Mouse (Mus musculus): ENCODE results near the gene Ldb1. TPM values are rescaled to one million over a fixed set of nuclear protein-coding genes. Genes with fewer than 3 reads are reported as not detected.

Gene Ldb1
- polyA plus RNA-seq, 1 experiment from 2014 or later: 93.9 TPM

DNA sequence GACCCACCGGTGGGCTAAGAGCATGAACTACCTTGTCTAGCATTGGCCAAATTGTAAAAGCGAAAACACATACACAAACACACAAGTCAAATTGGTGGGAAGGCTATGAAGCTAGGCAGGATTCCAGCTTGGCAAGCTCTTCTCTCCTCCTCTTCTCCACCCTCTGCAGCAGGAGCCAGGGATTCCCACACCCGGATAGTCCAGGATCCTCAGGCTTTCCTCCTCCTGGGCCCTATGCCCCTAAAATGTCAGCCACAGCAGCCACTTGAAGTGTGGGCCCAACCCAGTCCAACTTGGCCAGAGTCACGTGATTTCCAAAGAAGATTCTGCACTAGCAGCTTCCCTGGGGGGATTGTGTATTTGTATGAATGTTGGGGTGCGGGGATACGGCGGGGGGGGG is 1.6 kb downstream of the Ldb1 start:
- ATAC-seq (ENCODE audit: low FRiP score): no peak
- H3K4me2 ChIP-seq: peak overlapping the region; percentile 92
- peak overlapping the region; percentile 99 for H3K27ac ChIP-seq (replicated peaks)
- no peaks in the 10 kb centered on the region for H3K27me3 ChIP-seq (replicated peaks)
- WGBS: 60% methylated on average over 7 of the region's 7 CpGs
- H3K4me3 ChIP-seq (replicated peaks): peak overlapping the region; percentile 97
- peak overlapping the region; percentile 96 for H3K9ac ChIP-seq (replicated peaks)
- H3K36me3 ChIP-seq: no peaks in the 10 kb centered on the region
- peaks cover 70% of the 10 kb centered on the region for H3K4me1 ChIP-seq
- no peaks in the 10 kb centered on the region for H3K9me3 ChIP-seq (replicated peaks)

DNA sequence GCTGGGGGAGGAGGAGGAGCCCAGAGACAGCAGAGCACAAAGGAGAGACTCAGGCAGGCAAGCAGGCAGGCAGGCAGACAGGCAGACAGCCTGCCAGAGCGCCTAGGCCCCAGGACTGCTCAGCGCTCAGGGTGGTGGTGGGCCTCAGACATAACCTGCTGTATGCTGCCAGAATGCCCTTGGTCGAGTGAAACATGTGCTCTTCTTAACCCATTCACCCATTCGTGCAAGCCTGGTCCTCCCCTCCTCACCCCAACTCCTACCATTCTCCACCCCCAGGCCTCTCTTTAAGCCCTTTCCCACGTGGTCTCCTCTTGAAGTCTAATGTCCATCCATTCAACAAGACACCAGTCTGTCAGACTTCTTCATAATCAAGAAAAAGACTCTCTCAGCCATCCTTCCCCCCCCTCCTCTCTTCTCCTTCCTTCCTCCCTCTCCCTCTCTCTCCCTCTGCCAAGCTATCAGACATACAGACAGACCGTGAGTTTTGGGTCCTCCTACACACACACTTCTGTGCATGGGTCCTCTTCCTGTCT is 2.5 kb downstream of the Ldb1 start:
- H3K36me3 ChIP-seq: no peaks in the 10 kb centered on the region
- peaks cover 78% of the 10 kb centered on the region for H3K4me1 ChIP-seq
- H3K4me2 ChIP-seq: peak overlapping the region; percentile 92
- peak overlapping the region; percentile 99 for H3K27ac ChIP-seq (replicated peaks)
- no peaks in the 10 kb centered on the region for H3K9me3 ChIP-seq (replicated peaks)
- ATAC-seq (ENCODE audit: low FRiP score): no peak
- no peaks in the 10 kb centered on the region for H3K27me3 ChIP-seq (replicated peaks)
- H3K4me3 ChIP-seq (replicated peaks): peak overlapping the region; percentile 97
- H3K9ac ChIP-seq (replicated peaks): peak overlapping the region; percentile 96
- 2% methylated on average over 6 of the region's 6 CpGs for WGBS

DNA sequence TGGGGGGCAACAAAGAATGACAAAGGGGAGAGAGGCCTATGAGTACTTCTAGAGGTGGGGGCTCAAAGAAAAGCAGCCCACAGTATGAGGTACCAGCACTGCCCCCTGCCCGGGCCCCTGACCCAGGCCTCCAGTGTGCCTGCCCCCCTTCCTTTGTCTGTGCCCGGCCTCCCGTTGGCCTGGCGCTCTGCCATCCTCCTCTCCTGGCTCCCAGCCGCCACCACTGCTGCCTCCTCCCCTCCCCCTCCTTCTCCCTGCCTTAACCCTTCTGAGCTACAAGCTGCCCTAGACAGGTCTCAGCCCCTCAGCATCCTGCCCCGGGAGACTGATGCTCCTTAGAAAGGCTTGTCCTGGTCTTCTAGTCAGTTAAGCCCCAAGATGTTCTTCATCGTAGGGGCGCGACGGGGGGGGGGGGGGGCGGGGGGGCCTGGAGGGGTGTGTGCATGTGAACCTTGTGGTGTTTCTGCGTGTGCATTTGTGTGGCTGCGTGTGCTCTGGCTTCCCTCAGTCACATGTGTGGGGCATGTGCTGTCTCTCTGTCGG is 3.0 kb downstream of the Ldb1 start:
- Histone ChIP-seq H3K9me3 (replicated peaks) (no peaks in the 10 kb centered on the region), H3K9ac (replicated peaks) (peak overlapping the region; percentile 96), H3K27ac (replicated peaks) (peak overlapping the region; percentile 99), H3K36me3 (no peaks in the 10 kb centered on the region), H3K4me2 (peak overlapping the region; percentile 92), H3K4me3 (replicated peaks) (peak overlapping the region; percentile 97), H3K27me3 (replicated peaks) (no peaks in the 10 kb centered on the region), H3K4me1 (peaks cover 82% of the 10 kb centered on the region)
- ATAC-seq (ENCODE audit: low FRiP score): no peak
- WGBS: 0% methylated on average over 11 of the region's 14 CpGs

DNA sequence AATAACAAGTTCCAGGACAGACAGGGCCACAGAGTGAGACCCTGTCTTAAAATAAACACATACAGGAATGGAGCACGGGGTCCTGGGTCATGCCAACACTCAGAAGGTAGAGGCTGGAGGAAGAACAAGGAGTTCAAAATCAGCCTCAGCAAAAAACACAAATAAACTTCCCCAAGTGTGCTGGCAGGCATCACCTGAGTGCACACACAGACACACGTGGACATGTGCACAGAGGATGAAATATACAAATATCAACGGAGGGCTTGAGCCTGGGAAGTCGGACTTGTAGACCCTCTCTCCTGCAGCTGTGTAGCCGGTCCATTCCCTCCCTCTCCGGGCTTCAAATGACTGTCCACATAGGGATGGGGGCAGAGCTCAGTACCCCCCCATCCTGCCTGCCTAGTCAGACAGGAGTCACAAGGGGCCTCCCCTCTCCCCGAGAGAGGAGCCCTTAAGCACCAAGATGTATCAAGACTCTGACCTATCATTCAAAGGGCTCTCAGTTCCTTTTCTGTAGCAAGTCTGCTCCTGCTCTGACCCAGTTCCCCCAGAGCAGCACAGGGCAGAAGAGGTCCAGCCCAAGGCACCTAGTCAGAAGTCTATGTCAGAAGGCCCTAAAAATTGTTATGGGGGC is 3.6 kb downstream of the Ldb1 start:
- ATAC-seq (ENCODE audit: low FRiP score): no peak
- WGBS: 12% methylated on average over 7 of the region's 7 CpGs
- Histone ChIP-seq H3K27ac (replicated peaks) (peak overlapping the region; percentile 99), H3K4me3 (replicated peaks) (peak overlapping the region; percentile 97), H3K9me3 (replicated peaks) (no peaks in the 10 kb centered on the region), H3K4me2 (peak overlapping the region; percentile 92), H3K4me1 (peaks cover 82% of the 10 kb centered on the region), H3K27me3 (replicated peaks) (no peaks in the 10 kb centered on the region), H3K9ac (replicated peaks) (peak overlapping the region; percentile 96), H3K36me3 (no peaks in the 10 kb centered on the region)

DNA sequence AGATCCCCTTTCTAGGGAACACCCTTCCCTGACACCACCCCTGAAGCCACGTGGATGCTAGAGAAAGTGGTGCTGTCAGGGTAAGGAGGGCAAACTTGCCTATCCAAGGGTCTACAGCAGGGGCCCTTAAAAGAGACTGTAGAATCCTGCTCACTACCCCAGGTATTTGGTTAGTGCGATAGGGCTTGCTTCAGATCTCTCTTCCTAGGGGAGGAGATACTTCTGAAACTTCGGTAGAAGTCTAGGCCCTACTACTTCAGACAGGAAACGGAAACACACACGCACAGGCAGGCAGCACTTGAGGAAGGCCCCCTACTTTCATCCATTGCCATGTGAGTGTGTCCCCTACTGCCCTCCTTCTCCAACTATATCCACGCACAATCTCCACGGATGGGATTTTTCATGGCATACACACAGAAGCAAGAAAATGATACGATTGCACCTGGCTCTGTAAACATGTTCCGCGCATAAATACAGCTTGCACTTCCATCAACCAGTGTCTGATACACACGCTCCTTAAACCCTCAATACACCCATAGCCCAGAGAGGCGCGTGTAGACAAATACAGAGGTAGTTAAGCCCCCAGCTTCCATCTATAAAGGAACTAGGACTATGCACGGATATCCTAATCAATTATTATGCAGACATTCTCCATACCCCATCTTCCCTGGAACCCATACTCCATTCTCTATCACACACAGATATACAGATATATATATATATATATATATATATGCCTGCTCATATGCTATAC is 4.7 kb downstream of the Ldb1 start:
- no peaks in the 10 kb centered on the region for H3K27me3 ChIP-seq (replicated peaks)
- H3K4me1 ChIP-seq: peaks cover 80% of the 10 kb centered on the region
- H3K9me3 ChIP-seq (replicated peaks): no peaks in the 10 kb centered on the region
- 42% methylated on average over 14 of the region's 14 CpGs for WGBS
- H3K4me3 ChIP-seq (replicated peaks): peak overlapping the region; percentile 73
- H3K9ac ChIP-seq (replicated peaks): peak overlapping the region; percentile 79
- no peak for ATAC-seq (ENCODE audit: low FRiP score)
- peak overlapping the region; percentile 88 for H3K27ac ChIP-seq (replicated peaks)
- H3K36me3 ChIP-seq: peaks cover 8% of the 10 kb centered on the region
- H3K4me2 ChIP-seq: peak overlapping the region; percentile 92

DNA sequence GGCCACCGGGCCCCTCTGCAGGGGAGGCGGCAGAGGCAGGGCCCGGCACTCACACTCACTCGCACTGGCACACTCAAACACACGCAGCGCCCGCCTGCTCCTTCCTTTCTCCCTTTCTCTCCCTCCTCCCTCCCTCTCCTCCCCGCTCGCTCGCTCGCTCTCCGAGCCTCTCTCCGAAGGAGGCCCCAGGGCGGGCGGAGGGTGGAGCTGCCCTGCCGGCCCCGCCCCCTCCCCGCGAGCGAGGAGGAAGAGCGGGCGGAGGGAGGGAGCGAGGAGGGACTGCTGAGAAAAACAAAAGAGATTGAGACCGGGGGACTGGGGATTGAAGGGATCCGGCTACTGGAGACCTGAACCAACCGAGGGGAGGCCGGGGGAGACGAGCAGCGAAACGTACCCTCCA is 5.5 kb downstream of the Ldb1 start:
- no peaks in the 10 kb centered on the region for H3K27me3 ChIP-seq (replicated peaks)
- peak overlapping the region; percentile 79 for H3K9ac ChIP-seq (replicated peaks)
- 3% methylated on average over 29 of the region's 30 CpGs for WGBS
- ATAC-seq (ENCODE audit: low FRiP score): peak; percentile 77
- H3K27ac ChIP-seq (replicated peaks): peak overlapping the region; percentile 88
- peaks cover 80% of the 10 kb centered on the region for H3K4me1 ChIP-seq
- H3K36me3 ChIP-seq: peaks cover 17% of the 10 kb centered on the region
- H3K4me3 ChIP-seq (replicated peaks): peak overlapping the region; percentile 73
- H3K4me2 ChIP-seq: peak overlapping the region; percentile 92
- no peaks in the 10 kb centered on the region for H3K9me3 ChIP-seq (replicated peaks)

DNA sequence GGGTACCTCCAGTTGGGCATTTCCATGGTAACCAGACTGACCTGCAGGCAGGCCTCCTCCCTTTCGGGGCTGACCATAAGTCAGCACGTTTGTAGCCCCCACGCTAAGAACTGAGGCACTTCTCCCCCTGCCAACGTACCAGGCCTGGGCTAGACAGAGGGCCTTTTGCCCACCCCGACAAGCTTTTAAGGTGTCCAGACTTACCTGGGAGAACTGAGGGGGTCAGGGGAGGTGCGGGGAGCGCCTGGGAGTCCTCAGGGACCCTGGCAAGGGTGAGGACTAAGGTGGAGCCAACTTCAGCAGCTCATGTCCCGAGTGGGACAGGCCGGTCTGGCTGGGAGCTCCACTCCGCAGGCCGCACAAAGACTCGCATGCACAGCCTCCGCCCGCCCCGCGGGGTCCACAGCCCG is 6.2 kb downstream of the Ldb1 start:
- Histone ChIP-seq H3K9ac (replicated peaks) (peak overlapping the region; percentile 79), H3K27ac (replicated peaks) (peak overlapping the region; percentile 88), H3K4me1 (peaks cover 75% of the 10 kb centered on the region), H3K27me3 (replicated peaks) (no peaks in the 10 kb centered on the region), H3K9me3 (replicated peaks) (no peaks in the 10 kb centered on the region), H3K4me2 (peak overlapping the region; percentile 92), H3K4me3 (replicated peaks) (peak overlapping the region; percentile 73), H3K36me3 (peaks cover 23% of the 10 kb centered on the region)
- 0% methylated on average over 17 of the region's 17 CpGs for WGBS
- peak; percentile 13; the same call in 1 of the 2 replicates for ATAC-seq (ENCODE audit: low FRiP score)

DNA sequence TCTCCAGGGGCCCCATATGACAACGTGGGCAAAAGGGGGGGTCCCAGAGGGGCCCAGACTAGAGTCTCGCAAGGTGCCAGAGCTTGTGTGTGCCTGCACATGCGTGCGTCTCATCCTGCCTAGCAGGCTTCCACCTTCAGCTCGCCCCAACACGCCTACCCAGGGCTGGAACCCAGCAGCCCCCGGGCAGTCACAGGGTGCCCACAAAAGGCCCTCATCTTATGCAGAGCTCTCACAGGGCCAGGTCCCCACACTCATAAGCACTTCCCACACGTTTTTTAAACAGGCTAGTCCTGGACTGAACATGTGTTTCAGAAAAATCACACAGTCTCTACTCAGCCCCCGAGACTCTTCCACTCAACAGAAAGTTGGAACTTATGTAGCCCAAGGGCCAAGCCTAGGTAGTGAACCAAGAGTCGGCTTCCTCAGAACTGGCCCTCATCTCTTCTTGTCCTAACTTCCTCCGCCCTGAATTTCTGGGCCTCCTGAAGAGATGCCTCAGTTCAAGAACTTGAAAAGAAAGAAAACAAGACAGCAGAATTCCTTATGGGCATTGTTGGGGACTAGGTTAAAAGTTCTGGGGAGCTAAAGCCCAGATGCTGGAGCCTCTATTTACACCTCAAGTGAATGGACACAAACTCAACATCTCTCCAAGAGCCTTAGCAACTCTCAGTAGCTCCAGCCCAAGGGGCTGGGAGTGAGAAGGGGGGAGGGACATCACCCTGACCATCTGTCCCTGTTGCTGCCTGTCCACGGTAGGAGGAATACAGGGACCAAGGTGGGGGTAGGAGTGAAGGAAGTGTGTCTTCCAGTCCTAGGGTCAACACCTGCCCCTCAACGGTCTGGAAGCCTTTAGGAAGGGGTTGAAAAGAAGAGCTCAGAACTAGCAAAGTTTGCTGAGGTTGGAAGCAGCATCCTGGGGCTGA is 6.8 kb downstream of the Ldb1 start:
- WGBS: 6% methylated on average over 13 of the region's 13 CpGs
- Histone ChIP-seq H3K27me3 (replicated peaks) (no peaks in the 10 kb centered on the region), H3K4me2 (peak overlapping the region; percentile 92), H3K9ac (replicated peaks) (peak overlapping the region; percentile 79), H3K9me3 (replicated peaks) (no peaks in the 10 kb centered on the region), H3K36me3 (peaks cover 29% of the 10 kb centered on the region), H3K27ac (replicated peaks) (peak overlapping the region; percentile 88), H3K4me3 (replicated peaks) (peak overlapping the region; percentile 73), H3K4me1 (peaks cover 68% of the 10 kb centered on the region)
- ATAC-seq (ENCODE audit: low FRiP score): no peak

DNA sequence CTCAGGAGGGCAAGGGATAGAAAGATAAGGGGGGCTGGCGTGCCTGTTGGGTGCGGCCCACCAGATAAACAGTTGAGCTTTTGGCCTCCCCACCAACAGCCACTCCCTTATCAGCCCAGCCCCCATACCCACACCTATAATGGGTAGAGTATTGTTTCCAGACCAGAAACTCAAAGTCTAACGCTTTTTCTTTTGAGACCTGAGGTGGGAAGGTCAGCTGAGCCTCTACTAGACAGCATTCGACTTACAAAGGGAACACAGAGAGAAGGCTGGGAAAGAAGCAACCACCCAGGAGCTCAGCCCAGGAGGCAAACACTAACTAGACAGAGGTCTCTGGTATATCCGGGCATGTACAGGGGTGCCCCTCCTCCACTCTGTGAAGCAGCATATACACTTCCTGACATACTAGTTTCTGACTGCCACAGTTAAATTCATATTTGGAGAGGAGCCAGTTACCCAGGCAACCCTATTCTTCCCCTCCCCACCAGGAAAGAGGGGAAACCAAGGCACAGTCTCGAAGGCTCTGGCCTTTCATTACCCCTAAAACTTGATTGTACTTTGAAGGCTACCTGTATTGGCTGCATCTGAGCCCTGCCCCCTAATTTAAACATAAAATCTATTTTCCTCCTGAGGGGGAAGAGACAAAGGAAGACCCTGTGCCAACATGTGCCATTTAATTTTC is 7.6 kb downstream of the Ldb1 start:
- H3K27me3 ChIP-seq (replicated peaks): no peaks in the 10 kb centered on the region
- 21% methylated on average over 6 of the region's 6 CpGs for WGBS
- peak overlapping the region; percentile 54 for H3K27ac ChIP-seq (replicated peaks)
- peak overlapping the region; percentile 92 for H3K4me2 ChIP-seq
- peaks cover 37% of the 10 kb centered on the region for H3K36me3 ChIP-seq
- H3K4me1 ChIP-seq: peaks cover 60% of the 10 kb centered on the region
- no peaks in the 10 kb centered on the region for H3K9me3 ChIP-seq (replicated peaks)
- H3K4me3 ChIP-seq (replicated peaks): peak overlapping the region; percentile 73
- ATAC-seq (ENCODE audit: low FRiP score): no peak
- peak overlapping the region; percentile 79 for H3K9ac ChIP-seq (replicated peaks)

DNA sequence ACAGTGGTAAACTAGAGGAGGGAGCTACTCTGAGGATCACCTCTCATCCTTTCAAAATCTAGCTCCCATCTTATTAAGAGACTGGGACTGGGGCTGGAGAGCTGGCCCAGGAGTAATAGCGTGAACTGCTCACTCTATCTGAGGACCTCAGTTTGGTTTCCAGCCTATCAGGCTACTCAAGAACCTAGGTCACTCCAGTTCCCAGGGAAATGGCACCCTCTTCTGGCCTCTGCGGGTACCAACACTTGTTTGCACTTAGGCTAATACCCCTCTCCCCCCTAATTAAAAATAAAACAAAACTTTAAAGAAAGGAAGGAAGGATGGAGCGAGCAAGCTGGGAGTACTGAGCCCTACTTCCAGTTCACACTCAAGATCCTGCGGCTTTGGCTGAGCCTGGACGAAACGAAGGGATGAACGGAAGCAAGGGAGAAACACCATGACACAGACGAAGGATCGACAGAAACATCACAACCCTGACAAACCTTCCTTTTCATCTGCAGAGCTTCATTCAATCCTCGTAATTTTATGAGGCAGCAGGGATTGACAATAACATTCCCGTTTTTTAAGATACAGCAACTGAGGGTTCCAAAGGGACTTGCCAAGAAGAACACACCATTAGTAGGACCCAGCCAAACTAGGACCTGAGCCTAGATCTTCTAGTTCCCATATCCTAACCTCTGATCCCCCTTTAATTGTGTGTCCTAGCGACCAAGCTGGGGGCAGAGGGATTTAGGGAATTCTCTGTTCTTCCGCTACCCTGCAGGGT is 8.4 kb downstream of the Ldb1 start:
- Histone ChIP-seq H3K9me3 (replicated peaks) (no peaks in the 10 kb centered on the region), H3K36me3 (peaks cover 44% of the 10 kb centered on the region), H3K4me1 (peaks cover 53% of the 10 kb centered on the region), H3K27me3 (replicated peaks) (no peaks in the 10 kb centered on the region), H3K27ac (replicated peaks) (peak overlapping the region; percentile 45), H3K4me3 (replicated peaks) (peak overlapping the region; percentile 73), H3K4me2 (peak overlapping the region; percentile 92), H3K9ac (replicated peaks) (peak overlapping the region; percentile 79)
- ATAC-seq (ENCODE audit: low FRiP score): no peak
- 60% methylated on average over 13 of the region's 13 CpGs for WGBS
